Mouse (Mus musculus): Measurements from ENCODE around the gene Kif6. TPM values are rescaled to one million over a fixed set of nuclear protein-coding genes. Genes with fewer than 3 reads are reported as not detected.

Gene Kif6
- polyA plus RNA-seq (2014; fragmentation: Illumina TruSeq; extraction: RNeasy Lipid Tissue Mini Kit (QIAGEN cat#74804); ENCODE audit: low read depth, low replicate concordance) = not detected

GRCm38 (mm10) chr17:49614577-49615235, at the start of gene Kif6:
TSS of gene Kif6 (plus strand) at chr17:49615136.

Other genes with a start within 250 kb of the Kif6 start
- 2.3 TPM for gene Mocs1, start 186.8 kb upstream of the Kif6 start, polyA plus RNA-seq (2014; fragmentation: Illumina TruSeq; extraction: RNeasy Lipid Tissue Mini Kit (QIAGEN cat#74804); ENCODE audit: low read depth, low replicate concordance)
- gene Daam2, start 50.8 kb upstream of the Kif6 start, polyA plus RNA-seq (2014; fragmentation: Illumina TruSeq; extraction: RNeasy Lipid Tissue Mini Kit (QIAGEN cat#74804); ENCODE audit: low read depth, low replicate concordance) = 1.2 TPM